Mouse (Mus musculus) skeletal muscle tissue, adult 2 months (tissue): ENCODE results near the gene Npas3.
"Not testable (repeated sequence)": the region's sequence is repeated elsewhere in the genome, so short reads cannot be mapped to it uniquely, and the experiment has no call there.

Source experiments
- DNase-seq: peaks from one replicate; pipeline ENCODE4 v3.0.0-alpha.2; 2012; ENCODE audit warnings: low read depth, low spot score

Npas3 gene

GRCm38 (mm10) chr12:53248101-53248727 is at the start of gene Npas3:
Gene Npas3 (plus strand): TSS chr12:53248677.
- DNase-seq = no peak

DNA sequence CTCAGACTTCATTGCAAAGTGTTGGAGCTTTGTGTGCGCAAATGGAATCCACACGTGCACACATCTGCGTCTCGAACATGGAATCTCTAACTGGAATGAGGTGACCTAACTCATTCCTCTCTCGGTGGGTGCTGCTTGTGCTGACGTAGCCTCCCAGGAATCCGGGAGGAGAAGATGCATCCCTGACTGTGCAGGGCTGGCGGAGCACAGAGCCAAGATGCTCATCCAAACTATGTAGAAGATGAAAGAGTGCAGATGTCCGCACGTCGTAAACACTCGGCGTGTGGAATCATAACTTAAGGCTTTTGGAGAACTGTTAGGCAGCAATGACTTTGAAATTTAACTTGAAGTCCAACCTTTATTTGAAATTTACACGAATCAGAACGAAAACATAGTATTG is 31.3 kb upstream of the Npas3 start:
- DNase-seq = no peak

DNA sequence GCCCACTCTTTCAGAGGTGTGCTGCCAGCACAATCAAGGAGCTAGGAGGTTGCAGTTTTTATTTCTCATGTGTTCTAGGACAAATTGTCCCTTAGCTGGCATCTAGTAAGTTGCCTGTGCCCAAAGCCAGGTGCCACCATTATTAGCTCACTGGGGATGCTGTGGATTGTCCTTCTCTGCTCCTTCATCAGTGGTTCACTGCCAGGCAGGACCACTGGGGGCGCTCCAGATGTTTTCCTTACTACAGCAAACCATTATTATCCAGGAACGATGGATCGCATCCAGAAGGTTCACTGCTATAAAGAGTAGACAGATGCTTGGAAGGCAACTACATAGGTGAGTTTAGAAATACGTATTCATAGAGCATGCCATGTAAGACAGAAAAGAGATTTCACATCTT is 25.7 kb upstream of the Npas3 start:
- DNase-seq = no peak

DNA sequence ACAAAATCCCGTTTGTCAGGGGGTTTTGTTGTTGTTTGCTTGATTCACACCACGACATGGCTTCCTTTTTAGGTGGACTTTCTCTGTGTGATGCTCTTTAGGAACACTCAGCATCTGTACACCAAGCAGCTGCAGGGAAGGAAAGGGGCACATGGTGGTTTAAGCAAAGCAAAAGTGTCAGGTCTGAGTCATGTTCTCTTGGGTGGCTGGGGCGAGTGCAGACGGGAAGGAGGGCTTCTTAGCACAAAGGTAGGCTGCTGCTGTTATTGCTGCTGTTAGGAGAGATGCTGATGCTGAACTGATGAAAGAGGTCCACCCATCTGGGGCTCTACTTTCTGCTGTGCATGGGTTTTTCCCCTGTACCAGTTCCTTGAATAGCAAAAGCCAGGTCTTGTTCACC is 21.1 kb upstream of the Npas3 start:
- DNase-seq = no peak

DNA sequence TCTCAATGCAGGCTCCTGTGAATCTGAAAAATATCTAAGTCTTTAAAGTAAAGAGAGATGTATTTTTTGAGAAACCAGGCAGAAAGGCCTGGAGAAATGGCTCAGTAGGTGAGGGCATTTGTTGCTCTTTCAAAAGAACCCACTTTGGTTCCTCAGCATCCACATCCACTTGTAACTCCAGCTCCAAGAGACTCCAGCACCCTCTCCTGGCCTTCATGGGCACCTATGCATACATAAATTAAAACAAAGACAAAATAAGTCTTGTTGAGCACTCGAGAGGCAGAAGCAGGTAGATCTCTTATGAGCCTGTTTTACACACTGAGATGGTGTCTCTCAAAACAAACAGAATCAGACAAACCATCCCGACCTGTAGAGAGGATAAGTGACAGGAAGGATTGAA is 19.1 kb upstream of the Npas3 start:
- DNase-seq = no peak

DNA sequence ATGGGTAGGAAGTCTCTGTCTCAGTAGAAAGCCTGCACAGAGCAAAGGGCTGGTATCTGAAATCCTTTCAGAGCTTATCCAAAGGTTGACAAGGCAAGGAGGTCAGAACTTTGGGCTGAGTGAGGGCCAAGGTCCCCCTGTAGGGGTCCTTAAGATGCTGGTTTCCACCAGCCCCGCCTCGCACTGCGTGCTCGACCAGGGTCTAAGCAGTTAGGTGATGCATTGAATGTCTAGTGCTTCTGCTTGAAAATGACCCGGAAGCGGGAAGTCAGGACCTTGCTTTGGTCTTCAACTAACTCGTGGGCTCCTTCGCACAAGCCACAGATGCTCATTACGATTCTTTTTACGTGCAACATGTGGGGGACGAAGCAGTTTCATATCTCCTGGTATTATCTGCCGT is 2.3 kb upstream of the Npas3 start:
- DNase-seq = no peak

DNA sequence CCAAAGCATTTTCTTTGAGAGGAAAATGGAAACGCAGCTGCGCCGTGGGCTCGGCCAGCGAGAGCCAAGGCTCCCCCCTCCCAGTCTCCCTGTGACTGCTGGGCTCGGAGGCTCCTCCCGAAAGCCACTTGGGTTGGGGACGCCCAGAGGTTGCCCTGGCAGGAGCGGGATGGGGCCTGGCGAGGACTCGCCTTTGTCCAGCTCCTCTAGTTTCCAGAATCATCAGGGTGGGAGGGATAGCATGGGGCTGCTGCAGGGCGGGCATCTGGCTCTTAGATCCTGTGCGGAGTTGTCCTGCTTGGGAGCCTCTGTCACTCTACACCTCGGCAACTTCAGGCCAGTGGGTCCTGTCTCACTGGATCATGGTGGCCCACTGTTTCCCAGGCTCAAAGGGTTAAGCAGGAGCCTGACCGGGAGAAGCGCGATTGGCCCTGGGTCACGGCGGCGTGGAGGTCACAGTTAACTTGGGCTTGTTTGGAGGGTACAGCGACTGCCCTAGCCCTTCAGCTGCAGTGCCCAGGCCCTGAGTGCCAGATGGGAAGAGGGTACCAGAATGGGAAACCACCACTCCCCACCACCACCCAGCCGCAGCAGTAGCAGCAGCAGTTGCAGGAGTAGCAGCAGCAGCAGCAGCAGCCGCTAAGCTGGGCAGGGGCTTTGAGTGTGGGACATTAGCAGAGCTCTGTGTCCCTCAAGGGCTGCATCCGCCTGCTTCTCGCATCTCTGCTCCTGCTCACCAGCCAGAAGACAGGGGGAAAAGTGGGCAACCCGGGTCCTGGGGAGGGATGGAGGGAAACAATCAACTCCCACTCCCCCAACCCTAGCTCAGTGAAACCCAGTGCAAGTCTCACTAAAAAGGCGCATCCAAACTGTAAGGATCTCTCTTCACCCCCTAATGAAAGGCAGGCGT is 1.6 kb upstream of the Npas3 start:
- DNase-seq = no peak

DNA sequence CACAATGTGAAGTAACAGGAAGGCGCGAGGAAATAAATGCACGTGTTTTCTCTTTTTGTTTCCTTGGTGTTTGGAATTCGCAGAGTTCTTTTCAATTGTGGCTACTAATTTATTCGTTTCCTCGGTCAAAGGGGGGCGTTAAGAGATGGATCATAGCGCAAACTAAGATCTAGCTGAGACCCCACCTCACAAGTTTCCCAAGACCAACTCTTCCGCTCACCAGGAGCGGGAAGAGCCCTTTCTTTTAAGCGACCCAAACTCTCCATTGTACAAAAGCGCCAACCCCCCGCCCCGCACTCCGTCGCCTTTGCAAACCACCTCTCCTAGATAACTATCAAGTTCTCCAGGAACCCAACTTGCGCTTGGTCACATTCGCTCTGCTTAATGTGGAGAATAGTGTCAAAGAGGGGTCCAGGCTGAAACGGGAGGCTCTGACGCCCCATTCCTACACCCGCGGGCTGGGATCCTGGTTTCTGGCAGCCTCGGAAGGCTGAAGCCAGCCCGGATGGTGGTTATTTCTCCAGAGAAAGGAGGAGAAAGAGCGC is 914 bp upstream of the Npas3 start:
- DNase-seq = no peak

GRCm38 (mm10) chr12:53248796-53249195 is 319 bp downstream of the Npas3 start:
- DNase-seq = no peak

GRCm38 (mm10) chr12:53251701-53252181 is 3.3 kb downstream of the Npas3 start:
- no peak for DNase-seq

GRCm38 (mm10) chr12:53252213-53252571 is 3.7 kb downstream of the Npas3 start:
- no peak for DNase-seq

DNA sequence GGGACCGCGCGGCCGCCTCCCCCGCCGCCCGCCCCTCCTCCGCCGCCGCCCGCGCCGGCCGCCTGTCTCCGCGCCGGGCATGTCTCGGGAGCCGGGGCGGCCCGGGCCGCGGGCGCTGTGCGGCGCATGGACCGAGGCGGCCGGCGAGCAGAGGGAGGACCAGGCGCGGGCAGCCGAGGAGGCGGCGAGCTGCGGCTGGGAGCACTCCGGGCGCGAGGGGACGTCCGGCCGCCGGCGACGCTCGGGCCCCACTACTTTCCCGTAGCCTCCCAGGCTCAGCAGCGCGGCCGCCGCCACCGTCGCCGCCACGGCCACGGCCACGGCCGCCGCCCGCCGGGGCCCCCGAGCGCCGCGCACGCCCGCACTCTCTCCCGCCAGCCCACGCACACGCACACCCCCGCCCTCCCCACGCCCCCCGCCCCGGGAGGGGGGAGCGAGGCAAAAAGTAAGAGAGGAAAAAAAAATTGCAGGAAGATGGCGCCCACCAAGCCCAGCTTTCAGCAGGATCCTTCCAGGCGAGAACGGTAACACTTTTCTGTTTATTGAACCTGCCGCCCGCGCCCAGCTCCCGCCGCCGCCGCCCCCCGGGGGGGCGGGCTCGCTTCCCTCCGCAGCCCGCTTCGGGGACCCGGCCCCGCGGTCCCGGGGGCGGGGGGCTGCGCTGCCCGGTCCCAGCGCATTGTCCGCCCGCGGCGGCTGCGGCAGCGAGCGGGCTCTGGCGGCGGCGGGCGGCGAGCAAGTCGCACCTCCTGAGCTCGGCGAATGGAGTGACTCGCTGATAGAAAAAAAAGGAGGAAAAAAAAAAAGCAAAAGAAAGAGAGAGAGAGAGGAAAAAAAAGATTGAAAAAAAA is 4.3 kb downstream of the Npas3 start:
- no peak for DNase-seq

DNA sequence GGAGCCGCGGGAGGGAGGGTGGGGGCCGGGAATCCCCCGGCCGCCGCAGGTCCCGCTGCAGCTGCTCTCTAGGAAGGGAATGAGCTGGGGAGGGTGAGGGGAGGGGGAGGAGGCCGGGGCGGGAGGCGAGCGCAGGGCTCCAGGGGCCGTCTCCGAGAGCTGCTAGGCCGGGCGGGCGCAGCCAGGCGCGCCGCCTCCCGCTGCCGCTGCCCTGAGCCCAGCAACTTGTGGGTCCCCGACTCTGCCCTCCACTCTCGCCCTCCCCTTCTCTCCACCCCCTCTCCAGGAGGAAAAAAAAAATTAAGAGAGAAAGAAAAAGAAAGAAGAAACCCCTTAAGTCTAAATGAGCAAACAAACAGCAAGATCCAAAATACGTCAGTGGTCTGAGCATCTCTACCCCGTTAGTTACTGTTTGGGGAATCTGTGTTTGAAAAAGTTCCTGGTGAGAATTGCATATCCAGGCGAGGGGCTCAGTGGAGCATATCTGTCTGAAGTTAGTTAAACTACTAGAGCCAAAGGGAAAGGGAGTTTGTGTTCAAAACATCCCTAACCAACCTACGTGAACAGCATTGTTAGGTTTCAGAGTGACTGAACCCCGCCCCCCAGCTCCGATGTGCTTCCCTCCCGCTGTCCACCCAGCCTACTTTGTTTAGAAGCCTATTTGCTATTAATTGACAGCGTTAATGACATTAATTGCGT is 5.1 kb downstream of the Npas3 start:
- no peak for DNase-seq

DNA sequence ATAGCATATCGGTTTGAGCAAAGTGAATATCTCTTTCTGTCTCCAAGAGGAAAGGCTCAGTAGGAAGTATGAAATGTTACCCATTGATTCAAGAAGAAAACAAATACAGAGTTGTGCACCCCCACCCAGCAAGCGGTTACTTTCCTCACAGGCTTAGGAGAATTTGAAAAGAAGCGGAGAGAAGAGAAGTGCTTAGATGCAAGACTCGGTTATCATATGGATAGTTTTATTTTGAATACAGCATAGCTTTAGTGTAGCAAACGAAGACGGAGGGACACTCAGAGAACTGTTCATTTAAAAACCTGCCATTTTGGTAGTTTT is 5.6 kb downstream of the Npas3 start:
- no peak for DNase-seq

GRCm38 (mm10) chr12:53274502-53274901 is 26.0 kb downstream of the Npas3 start:
- DNase-seq = not testable (repeated sequence)

- no peak for DNase-seq
Measured at GRCm38 (mm10) chr12:53277393-53277792, 28.9 kb downstream of the Npas3 start.

GRCm38 (mm10) chr12:53290341-53290740 is 41.9 kb downstream of the Npas3 start:
- no peak for DNase-seq

DNA sequence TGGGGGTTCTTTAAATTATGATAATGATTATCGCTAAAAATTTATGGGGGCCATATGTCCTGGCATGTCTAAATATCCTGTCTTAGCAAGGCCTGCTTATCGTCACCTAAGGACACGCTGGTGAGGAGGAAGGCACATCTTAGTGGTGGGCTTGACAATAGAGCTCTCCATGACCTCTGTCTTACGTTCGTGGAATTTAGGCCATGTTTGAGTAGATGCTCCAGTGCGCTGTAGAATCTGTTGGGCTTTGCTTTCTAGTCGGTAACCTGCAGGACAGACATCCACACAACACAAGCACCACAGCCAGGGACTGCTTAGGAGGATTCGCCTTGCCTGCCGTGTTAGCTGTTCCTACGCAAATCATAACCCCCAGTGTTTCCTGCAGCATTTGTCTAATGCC is 42.4 kb downstream of the Npas3 start:
- no peak for DNase-seq

DNA sequence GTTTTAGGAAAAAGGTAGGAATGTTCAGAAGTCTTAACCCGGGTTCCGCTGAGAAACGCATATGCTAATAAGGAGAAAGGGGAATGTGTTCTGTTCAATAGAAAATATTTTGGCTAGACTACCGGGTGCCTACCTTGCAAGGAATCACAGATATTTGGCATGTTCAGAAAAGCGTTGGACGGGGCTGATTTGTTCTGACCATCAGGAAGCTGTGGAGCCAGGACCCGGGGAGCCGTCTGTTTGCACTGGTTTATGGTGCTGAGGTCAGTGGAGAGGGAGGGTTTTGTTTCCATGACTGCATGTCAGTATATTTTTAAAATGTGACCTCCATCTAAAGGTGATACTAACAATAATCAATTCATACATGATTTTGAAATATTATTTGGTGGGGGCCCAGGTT is 43.5 kb downstream of the Npas3 start:
- no peak for DNase-seq

DNA sequence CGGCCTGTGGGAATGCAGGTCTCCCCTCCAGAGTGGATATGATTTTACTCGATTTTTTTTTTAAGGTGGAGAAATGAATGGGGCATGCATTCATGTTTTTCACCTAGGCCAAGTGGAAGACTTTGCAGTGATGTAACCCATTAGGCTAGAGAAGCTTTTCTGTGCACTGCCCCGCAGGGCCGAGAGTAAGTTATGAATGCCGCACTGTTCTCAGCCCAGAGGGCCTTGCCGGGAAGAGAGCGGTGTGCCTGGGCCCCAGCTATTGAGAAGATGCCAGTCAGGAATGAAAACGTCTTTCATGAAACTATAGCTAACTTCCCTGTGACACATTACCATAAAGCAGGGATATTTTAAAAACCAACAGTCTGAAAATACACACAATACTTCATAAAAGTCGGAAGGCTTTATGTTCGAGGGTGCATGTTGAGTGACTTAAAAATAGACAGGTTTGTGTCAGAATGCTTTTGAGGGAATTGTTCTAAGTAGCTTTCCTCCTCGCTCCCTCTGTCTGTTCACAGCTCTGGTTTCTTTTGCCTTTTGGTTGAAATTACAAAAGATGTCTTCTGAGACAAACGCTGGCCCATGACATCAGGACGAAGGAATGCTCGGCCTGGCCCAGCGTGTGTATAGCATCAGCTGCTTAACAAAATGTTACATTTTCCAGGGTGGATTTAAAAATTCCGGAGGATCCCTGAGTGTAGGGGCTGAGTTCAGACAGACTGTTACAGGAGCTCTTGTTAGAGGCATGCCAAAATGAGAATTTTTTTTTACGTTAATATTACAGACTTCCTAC is 44.2 kb downstream of the Npas3 start:
- no peak for DNase-seq

DNA sequence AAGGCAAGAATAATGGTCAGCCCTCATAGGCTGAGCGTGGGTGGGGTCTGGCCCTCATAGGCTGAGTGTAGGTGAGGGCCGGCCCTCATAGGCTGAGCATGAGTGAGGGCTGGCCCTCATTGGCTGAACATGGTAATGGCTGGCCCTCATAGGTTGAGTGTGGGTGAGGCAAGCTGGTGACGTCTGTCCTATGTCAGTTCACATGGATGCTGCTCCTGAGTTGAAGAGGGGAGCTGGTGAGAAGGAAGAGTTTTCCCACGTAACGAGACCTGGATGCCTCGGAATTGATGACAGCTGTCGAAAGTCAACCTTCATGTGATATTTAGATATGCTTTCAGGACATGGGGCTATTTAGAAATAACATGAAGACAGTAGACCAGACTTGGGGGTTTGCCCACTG is 45.5 kb downstream of the Npas3 start:
- no peak for DNase-seq
